Mouse (Mus musculus) layer of hippocampus, adult 8-10 months (tissue): ENCODE measurements around the gene Gm13696. TPM values are rescaled to one million over a fixed set of nuclear protein-coding genes. Genes with fewer than 3 reads are reported as not detected.
A peak's percentile ranks its signal among the peaks of the same experiment; 100 is the strongest.
"Not testable (repeated sequence)": the region's sequence is repeated elsewhere in the genome, so short reads cannot be mapped to it uniquely, and the experiment has no call there.

ENCODE experiments used
- DNase-seq, 2 experiments: peaks; one replicate each; pipeline ENCODE4 v3.0.0; 2022; ENCODE audit warnings: low spot score in 2 of 2
- total RNA-seq, 4 experiments: library from RNA; stranded (reverse); gene quantifications; 2 replicates each; pipeline ENCODE4 v1.2.4; 2022

Gm13696 gene
- 1 to 10 TPM; 1.5 to 2.1 (median 1.8) TPM for total RNA-seq

DNA sequence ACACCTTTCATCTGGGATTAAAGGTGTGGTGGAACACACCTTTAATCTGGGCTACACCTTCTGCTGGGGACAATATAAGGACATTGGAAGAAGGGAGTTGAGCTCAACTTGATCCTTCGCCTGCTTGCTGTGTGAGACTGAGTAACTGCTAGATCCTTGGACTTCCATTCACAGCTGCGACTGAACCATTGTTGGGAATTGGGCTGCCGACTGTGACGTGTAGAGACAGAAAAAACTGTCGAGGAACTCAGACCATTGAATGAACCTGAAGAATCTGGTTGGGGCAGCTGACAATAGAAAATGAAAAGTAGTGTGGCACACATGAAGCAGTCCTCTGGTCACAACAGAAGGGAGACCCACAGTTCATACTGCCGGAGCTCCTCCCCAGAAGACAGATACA lies at the start of gene Gm13696:
Gene Gm13696 (plus strand): TSS at position 301 of the 400 bp plus-strand sequence.
- not testable (repeated sequence) for DNase-seq

DNA sequence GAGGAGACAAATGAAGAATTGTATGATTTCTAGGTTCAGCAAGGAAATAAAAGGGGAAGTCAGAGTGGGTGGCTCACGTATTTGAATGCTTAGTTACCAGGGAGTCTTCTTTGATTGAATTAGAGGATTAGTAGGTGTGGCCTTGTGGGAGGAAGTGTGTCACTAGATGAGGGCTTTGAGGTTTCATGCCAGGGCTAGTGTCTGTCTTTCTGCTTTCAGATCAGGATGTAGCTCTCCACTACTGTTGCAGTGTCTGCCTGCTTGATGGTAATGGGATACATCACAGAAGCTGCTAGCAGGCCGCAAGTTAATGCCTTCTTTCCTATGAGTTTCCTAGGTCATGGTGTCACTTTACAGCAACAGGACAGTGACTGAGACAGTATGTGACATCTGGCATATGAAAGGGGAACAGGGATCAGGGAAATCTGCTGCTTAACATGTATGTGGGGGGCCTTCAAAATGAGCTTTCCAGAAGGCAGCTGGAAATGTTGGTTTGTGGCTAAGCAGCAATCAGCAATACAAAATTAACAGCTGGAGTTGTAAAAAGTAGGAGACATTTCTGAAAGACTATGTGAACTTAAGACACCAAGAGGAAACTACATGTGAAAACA lies 43.3 kb upstream of the Gm13696 start:
- no peak for DNase-seq

DNA sequence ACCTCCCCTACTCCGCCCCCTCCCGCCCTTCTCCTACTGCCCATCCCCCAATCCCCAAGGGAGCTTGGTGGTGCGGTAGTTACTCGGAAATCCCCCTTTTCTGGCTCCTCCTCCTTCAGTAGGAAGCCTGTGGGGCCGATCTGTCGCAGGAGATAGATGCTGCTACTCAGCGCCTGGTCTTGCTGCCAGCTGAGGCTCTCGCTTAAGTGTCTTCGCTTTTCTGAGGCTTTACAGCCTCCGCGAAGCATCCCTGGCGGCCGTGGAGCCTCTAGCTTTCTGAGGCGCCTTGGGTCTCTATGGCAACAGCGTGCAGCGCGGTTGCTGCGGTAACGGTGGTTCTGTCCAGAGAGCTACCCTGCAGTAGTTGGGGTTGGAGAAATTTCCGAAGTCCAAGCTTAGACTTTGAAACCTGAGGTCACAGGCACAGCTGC lies 32.0 kb upstream of the Gm13696 start, which contains the start of gene Zswim2:
Gene Zswim2 (minus strand): TSS at position 298 of the 431 bp plus-strand sequence.
- DNase-seq = peak; percentile 89 to 93

DNA sequence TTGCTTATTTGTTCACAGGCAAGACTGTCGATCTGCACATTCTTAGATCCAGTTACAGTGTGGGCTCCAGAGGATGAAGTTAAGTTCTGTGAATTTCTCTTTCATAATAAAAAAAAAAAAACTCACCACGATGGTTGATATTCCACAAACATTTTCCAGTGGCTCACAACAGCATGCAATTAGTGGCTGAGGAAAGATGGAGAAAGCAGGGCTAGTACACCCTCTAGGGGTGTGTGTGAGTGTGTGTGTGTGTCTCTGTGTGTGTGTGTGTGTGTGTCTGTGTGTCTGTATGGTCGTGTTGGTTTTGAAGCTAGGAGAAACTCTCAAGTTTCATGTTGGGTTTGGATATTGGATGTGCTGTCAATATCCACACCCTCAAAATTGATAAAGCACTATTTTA lies 31.5 kb upstream of the Gm13696 start:
- DNase-seq = no peak

DNA sequence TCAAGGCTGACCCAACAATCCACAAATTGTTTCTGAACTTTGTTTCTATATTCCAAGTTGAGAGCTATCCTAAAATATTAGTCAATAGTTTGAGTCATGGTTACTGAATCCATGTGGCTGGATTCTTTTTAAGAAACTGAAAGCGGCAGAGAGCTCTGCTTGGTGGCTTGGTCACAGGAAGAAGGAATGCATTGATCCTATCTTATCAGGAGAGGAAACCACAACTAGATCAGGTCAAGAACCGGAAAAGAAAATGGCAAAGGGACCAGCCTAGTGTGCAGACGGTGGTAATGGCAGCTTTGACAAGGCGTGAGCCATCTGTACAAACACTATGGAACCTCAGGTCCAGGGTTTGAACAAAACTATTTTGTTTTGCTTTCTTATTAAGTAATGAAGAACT lies 31.1 kb upstream of the Gm13696 start:
- DNase-seq = no peak

DNA sequence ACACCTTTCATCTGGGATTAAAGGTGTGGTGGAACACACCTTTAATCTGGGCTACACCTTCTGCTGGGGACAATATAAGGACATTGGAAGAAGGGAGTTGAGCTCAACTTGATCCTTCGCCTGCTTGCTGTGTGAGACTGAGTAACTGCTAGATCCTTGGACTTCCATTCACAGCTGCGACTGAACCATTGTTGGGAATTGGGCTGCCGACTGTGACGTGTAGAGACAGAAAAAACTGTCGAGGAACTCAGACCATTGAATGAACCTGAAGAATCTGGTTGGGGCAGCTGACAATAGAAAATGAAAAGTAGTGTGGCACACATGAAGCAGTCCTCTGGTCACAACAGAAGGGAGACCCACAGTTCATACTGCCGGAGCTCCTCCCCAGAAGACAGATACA lies 17.5 kb upstream of the Gm13696 start, which contains the start of gene Gm13698:
Gene Gm13698 (plus strand): TSS at position 301 of the 400 bp plus-strand sequence.
- not testable (repeated sequence) for DNase-seq

DNA sequence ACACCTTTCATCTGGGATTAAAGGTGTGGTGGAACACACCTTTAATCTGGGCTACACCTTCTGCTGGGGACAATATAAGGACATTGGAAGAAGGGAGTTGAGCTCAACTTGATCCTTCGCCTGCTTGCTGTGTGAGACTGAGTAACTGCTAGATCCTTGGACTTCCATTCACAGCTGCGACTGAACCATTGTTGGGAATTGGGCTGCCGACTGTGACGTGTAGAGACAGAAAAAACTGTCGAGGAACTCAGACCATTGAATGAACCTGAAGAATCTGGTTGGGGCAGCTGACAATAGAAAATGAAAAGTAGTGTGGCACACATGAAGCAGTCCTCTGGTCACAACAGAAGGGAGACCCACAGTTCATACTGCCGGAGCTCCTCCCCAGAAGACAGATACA lies 11.7 kb upstream of the Gm13696 start, which contains the start of gene Gm13693:
Gene Gm13693 (plus strand): TSS at position 301 of the 400 bp plus-strand sequence.
- not testable (repeated sequence) for DNase-seq

DNA sequence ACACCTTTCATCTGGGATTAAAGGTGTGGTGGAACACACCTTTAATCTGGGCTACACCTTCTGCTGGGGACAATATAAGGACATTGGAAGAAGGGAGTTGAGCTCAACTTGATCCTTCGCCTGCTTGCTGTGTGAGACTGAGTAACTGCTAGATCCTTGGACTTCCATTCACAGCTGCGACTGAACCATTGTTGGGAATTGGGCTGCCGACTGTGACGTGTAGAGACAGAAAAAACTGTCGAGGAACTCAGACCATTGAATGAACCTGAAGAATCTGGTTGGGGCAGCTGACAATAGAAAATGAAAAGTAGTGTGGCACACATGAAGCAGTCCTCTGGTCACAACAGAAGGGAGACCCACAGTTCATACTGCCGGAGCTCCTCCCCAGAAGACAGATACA lies 5.9 kb upstream of the Gm13696 start, which contains the start of gene Gm13695:
Gene Gm13695 (plus strand): TSS at position 301 of the 400 bp plus-strand sequence.
- not testable (repeated sequence) for DNase-seq

DNA sequence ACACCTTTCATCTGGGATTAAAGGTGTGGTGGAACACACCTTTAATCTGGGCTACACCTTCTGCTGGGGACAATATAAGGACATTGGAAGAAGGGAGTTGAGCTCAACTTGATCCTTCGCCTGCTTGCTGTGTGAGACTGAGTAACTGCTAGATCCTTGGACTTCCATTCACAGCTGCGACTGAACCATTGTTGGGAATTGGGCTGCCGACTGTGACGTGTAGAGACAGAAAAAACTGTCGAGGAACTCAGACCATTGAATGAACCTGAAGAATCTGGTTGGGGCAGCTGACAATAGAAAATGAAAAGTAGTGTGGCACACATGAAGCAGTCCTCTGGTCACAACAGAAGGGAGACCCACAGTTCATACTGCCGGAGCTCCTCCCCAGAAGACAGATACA lies 5.7 kb downstream of the Gm13696 start, which contains the start of gene Gm13694:
Gene Gm13694 (plus strand): TSS at position 301 of the 400 bp plus-strand sequence.
- not testable (repeated sequence) for DNase-seq

DNA sequence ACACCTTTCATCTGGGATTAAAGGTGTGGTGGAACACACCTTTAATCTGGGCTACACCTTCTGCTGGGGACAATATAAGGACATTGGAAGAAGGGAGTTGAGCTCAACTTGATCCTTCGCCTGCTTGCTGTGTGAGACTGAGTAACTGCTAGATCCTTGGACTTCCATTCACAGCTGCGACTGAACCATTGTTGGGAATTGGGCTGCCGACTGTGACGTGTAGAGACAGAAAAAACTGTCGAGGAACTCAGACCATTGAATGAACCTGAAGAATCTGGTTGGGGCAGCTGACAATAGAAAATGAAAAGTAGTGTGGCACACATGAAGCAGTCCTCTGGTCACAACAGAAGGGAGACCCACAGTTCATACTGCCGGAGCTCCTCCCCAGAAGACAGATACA lies 11.5 kb downstream of the Gm13696 start, which contains the start of gene Gm13697:
Gene Gm13697 (plus strand): TSS at position 301 of the 400 bp plus-strand sequence.
- DNase-seq = not testable (repeated sequence)

DNA sequence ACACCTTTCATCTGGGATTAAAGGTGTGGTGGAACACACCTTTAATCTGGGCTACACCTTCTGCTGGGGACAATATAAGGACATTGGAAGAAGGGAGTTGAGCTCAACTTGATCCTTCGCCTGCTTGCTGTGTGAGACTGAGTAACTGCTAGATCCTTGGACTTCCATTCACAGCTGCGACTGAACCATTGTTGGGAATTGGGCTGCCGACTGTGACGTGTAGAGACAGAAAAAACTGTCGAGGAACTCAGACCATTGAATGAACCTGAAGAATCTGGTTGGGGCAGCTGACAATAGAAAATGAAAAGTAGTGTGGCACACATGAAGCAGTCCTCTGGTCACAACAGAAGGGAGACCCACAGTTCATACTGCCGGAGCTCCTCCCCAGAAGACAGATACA lies 17.3 kb downstream of the Gm13696 start, which contains the start of gene Gm13691:
Gene Gm13691 (plus strand): TSS at position 301 of the 400 bp plus-strand sequence.
- DNase-seq = not testable (repeated sequence)

DNA sequence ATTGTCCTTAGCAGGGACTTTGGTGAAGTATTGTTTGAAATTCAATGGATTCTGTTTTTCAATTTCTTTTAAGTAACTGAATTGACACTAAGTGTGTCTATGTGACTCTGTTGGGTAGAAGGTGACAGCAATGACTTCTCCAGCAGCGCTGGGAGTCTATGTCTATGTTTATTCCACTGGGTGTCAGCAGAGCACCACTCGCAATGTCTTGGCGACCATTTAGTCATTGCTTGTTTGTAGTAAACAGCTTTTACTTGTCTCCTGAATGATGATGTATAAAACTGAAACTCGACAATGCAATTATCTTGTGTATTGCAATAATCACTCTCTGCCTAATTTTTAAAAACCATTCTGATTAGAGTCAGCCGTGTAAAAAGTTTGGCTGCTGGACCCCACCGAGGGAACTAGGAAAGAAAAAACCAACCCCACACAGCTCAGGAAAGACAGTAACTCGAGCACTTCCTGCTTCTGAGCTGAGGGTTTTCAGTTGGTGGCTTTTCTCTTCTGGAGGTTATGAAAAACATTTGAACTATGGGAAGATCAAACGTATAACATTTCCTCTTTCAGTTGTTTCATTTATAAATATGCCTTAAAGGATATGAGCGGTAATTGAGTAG lies 20.8 kb downstream of the Gm13696 start:
- DNase-seq = not testable (repeated sequence)

DNA sequence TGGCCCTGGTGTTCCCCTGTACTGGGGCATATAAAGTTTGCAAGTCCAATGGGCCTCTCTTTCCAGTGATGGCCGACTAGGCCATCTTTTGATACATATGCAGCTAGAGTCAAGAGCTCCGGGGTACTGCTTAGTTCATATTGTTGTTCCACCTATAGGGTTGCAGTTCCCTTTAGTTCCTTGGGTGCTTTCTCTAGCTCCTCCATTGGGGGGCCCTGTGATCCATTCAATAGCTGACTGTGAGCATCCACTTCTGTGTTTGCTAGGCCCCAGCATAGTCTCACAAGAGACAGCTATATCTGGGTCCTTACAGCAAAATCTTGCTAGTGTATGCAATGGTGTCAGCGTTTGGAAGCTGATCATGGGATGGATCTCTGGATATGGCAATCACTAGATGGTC lies 21.6 kb downstream of the Gm13696 start:
- DNase-seq = not testable (repeated sequence)

DNA sequence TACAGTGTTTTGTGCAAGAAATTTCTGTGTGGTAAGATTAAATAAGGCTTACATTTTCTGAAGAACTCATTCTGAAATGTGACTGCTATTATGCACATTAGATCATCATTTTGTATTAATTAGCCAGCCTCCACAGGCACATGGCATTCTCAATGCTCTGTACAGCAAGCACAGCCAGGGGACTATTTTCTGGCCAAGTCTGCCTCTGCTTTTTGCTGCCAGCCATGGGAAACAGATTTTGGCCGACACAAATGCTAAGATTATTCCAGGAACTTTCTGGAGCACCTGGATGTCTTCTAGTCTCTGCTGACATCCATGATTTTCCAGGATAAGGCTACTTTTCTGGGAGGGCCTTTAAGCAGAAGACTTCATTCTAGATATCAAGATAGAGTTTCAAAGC lies 36.0 kb downstream of the Gm13696 start:
- DNase-seq = peak; percentile 34 to 64

DNA sequence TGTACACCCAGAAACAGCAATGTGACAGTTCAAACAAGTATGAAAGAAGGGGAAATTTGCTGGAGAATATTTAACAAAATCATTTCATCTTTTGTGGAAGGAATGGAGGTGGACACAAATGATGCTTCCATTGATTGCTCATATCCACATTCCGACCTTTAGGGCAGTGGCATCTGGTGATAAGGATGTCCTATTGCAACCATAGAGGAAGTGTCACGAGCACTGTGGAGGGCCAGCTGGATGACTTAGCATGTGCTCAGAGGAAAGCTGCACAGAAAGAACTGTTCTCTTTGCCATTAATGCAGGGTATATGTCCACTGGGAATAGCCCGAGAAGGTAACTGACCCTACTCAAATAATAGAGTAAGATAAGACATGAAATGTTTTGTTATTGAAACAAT lies 36.9 kb downstream of the Gm13696 start:
- no peak for DNase-seq

DNA sequence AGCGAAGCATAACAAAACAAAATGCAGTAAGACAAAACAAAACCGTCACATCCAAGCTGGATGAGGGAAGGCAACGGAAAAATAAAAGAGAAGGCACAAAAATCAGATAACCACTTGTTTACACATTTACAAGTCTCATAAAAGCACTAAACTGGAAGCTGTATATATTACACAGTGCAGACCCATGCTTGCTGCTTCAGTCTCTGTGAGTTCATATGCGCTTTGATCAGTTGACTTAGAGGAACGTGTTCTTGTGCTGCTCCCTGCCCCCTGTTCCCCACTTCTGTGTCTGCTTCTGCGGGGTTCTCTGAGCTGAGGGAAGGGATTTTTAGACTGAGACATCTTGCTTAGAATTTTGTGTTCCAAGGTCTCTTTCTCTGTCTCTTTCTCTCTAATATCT lies 41.6 kb downstream of the Gm13696 start:
- no peak for DNase-seq

DNA sequence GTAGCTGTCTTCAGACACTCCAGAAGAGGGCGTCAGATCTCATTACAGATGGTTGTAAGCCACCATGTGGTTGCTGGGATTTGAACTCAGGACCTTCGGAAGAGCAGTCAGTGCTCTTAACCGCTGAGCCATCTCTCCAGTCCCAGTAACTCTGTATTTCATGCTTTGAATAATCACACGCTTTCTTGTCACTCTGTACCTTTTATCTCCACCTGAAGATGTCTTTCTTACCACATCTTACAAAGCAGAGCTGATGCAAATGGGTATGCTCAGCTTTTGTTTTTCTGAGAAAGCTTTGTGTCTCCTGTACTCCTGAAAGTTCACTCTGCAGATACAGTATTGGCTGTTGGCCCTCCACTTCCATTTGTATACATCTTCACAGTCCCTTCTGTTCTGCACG lies 43.4 kb downstream of the Gm13696 start:
- not testable (repeated sequence) for DNase-seq

DNA sequence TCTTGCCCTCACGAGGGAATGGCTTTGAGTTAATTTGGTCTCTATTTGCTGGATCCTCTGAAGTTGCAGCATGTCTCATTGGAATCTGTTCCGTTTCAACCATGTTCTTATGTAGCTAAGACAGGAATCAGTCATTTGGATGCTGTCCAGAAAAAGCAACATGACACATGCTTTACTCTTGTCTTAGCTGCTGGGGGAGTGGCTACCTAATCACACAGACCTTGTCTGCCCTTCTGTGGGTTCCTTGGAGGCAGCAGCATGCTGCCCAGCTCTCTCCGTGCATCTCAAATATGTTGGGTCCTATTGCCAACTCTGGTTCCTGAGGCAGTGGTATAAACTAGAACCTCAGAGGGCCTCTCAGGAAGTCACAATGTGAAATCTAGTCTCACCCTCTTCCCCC lies 45.4 kb downstream of the Gm13696 start:
- no peak for DNase-seq

DNA sequence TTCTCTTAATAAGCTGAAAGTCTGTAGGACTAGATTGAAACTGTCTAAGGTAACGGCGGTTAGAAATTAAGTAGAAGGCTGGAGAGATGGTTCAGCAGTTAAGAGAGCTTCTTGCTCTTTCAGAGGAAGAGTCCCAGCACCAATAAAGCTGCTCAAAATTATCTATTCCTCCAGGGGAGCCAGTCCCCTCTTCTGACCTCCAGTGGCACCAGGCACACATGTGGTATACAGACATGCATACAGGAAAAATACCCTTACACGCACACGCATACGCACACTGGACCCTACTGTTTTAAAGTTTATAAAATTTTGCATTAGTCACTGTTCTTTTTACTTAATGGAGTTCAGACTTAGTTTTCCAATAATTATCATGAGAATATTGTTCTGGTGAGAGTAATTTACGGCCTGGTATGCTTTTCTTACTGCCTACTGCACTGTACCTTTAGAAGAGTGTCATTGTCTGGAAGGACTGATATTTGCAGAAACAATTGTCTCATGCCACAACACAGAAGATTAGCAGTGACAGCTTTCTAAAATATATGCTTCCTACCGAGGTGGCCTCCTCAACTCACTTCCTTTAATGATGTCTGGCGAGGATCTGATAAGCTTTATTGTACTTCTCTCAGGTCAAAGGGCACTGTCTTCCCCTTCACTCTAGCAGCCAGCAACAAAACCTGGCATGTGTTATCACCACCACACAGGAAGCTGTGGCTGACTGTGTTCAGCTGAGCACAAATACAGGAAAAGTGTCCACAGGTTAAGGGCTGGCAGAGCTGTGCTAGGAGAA lies 46.8 kb downstream of the Gm13696 start:
- DNase-seq = no peak

DNA sequence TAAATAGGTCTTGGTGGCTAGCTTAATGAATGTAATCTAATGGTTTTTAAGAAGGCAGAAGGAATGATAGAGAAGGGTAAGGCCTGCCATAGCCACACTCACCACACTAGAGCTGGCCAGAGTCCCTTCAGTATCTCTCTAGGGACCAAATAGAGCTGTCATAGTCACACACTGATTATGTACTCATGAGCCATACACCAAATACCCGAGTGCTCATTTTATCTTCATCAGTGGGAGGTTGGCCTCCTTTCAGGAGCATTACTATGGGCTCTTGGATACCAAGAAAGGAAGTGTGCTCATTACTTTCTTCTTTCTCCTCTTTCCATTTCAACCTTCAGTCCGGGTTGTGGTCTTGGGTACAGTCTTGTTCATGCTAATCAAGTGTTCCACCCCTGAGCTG lies 49.0 kb downstream of the Gm13696 start:
- DNase-seq = no peak

DNA sequence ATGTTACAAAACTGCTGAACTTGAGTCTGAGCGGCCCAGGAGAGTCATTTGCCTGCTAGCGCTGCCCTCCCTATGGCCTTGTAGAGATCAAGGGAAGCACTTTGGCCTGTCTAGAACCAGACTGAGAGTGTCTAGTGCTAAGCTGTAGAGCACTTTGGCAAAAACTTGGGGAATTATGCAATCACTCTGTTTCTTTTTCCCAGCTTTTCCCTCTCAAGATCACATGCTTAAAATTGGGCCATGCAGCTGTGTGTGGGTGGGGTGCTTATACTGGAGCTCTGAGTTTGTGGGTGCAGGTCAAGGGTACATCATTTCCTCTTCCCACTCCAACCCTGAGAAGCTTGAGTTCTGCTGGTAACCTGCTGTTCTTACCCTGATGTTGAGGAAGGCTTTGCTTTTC lies 50.0 kb downstream of the Gm13696 start:
- DNase-seq = no peak

DNA sequence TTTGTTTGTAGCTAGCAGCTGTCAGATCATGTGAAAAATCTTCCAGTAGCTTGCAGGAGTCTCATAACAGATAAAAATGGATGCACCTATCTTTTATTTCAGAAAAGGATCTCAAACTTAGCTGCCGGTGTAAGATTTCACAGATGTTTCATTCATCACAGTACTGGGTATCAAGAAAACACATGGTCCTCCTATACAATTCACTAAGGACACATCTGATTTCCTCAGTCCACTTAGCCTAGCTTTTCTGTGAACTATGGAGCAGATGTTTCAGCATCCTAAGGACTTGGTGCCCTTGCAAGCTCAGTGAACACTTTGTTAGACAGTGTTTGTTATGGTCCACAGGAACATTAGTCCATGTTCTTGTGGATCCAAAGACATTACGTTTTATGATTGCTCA lies 50.4 kb downstream of the Gm13696 start:
- DNase-seq = no peak
